Mouse (Mus musculus): ENCODE data around the gene Thtpa.

The Thtpa gene

DNA sequence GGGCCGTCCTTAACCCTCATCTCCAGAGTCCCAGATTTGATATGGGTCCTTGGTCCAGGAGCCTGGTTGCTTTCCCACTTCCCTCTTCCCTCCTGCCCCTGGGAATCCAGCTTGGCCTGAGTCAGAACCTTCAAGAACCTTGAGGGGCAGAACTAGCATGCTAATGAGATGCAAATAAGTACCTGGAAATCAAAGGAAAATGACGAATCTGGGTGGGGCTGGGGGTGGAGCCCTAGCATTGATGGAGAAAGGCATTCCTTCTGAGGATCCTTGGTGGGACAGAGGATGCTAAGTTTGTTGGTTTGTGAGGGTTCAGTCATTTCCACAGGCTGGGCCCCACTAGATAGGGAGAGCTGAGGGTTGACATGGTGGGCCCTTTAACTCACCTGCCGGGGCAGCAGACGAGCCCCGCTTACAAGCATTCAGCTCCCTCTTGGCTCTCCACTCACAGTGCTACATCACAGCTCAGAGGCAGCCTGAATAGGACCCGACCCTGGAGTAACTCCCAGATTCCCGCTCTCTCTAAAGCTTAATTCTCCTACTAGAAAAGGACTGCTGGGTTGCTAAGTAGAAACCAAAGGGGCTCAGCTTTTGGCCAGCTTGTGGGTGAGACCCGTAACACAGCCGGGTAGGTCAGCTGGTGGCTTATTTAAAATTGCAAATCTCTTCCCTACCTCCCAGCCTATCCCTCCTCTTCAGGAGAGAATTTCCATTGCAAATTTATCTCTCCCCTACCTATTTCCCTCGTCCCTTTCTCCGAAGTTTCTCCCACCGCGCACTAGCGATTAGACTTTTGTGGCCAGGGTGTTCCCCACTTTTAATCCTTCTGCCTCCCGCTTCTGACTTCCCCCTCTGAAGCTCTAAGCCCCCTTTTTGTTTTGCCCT is 16.9 kb upstream of the Thtpa start:
- DNase-seq (ENCODE audit: low read depth, low spot score): peak; percentile 97

DNA sequence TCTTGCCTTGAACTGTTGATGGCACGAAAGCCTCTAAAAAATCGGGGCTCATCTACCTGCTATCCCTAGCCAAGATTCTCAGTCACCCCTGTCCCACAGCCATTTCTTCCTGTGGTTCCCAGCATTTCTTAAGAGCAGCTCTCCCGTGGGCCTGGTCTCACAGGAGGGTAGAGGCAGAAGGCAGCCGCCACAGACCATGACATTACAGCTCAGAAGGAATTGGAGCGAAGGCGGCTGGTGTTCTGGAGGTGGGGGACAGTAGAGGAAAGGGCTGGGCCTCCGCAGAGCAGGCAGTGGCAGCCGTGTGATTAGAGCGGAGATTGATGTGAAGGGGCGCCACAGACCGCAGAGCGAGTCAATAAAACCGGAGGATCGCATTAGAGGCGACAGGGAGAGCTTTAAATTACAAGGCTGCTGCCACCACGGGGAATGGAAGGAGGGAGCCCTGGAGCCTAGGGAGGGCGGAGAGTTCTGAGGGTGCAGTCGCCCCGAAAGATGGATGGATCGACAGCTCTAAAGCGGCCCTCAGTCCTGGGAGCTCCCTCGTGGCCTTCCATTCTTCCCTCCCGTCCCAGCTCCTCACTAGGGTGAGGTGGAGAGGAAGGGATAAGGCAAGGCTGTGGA is 16.1 kb upstream of the Thtpa start:
- no peak for DNase-seq (ENCODE audit: low read depth, low spot score)

DNA sequence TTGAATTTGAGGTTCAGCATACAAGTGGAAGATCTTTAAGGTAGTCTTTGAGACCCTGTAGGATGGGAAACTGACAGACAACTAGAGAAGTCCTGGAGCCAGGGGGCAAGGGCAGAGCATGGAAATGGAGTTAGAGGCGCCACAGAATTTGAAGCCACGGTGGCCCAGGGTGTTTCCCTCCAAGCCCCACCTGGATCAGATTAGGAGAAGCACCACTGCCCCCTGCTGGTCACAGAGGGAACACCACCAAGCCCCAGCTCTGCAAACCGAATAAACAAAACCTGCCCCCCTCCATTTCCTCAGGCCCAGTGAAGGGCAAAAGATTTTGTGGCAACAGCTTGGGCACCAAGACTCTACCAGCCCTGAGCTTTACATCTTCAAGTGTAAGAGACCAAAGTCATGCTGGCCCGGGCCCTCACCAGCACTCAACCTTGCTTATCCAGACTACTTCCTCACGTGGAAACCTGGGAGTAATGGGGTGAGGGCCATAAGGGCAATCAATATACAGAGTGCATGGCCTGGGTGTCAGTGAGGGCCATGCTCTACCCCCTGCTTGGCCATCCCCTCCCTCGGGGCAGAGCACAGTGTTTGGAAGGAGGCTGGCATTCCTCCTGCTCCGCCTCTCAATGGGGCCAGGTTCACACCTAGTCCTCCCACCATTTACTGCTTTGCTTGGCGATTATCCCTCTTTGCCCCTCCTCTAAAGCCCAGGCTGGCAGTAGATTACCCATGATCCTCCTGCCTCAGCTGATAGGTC is 15.2 kb upstream of the Thtpa start:
- DNase-seq (ENCODE audit: low read depth, low spot score): peak; percentile 91

DNA sequence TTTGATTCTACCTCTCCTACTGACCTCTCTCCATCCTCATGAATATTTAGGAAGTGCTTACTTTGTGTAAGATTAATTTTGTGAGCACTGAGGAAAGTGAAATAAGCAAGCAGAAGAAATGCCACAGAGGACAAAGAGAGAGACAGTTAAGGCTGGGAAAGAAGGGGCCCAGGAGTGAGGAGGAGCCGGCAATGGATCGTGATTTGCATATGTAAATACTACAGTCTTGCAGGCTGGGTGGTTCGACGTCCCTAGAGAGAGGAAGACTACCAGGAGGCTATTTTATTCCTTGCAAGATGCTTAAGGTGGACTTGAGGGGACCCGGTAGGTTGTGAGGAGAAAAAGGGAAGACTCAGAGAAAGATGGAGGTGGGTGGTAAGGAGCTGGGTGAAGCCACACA is 13.5 kb upstream of the Thtpa start:
- no peak for DNase-seq (ENCODE audit: low read depth, low spot score)

DNA sequence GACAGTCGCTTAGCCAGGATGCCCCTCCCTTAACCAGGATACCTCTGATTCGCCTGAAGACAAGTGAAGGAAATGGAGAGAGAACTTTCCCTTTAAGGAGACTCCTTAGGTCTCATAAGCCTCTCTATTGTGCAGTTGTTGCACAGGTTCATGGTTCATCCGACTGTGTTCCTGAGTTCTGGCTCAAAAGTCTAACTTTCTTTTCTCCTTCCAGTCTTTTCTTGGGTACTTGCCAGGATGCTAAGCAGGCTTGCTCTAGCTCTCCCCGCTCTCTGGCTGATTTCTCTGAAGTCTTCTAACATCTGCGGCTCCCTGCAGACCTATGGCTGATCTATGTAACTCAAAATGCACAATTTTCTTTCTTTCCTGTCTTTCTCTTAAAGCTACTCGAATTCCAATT is 11.1 kb upstream of the Thtpa start:
- no peak for DNase-seq (ENCODE audit: low read depth, low spot score)

DNA sequence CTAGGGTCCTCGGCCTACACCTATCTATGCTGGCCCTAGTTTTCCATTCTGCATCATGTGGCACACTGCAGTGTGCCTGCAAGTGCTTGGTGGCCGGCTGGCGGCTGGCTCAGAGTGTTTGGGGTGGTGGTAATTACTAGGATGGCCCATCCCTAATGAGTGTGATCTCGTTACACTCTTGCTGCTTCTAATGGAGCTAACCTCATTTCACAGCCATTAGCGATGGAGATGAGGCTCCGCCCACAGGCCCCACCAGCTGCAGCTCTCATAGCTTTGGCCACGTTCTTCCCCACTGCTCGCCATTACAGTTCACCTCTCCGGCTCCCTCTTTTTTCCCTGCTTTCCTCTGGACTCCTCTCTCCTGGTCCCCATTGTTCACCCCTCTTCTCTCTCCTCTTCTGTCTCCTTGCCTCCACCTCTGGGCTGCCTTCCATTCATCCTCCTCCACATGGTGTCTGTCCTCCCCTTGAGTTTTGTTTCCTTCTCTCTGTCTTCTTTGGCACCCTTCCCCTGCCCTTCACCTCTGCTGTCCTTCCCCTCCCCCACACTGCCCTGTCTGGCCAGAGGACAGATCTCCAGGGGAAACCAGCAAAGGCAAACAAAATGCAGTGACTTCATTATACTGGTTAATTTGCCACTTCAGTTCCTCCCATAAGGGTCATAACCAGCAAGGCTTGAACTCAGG is 9.1 kb upstream of the Thtpa start:
- DNase-seq (ENCODE audit: low read depth, low spot score): no peak

DNA sequence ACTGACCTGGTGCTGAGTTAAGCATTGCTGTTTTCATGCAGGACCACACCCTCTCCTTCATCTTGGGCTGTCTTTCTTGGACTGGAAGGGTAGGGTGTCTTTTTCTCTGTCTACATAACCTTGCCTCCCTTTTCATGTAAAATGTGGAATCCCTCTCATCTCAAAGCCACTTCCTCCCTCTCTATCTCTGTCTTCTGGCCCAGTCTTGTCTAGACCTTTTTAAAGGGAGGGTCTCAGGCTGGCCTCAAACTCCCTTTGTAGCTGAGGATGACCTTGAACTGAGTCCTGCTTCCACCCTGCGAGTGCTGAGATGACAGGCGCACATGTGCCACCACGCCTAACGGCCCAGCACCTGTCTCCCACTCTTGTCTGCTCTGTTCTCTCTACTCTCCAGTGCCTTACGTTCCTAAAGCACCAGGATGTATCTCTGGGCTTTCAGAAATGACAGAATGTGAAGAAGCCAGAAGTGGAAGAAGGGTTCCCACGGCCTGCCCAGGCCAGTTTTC is 8.5 kb upstream of the Thtpa start:
- peak; percentile 100 for DNase-seq (ENCODE audit: low read depth, low spot score)

DNA sequence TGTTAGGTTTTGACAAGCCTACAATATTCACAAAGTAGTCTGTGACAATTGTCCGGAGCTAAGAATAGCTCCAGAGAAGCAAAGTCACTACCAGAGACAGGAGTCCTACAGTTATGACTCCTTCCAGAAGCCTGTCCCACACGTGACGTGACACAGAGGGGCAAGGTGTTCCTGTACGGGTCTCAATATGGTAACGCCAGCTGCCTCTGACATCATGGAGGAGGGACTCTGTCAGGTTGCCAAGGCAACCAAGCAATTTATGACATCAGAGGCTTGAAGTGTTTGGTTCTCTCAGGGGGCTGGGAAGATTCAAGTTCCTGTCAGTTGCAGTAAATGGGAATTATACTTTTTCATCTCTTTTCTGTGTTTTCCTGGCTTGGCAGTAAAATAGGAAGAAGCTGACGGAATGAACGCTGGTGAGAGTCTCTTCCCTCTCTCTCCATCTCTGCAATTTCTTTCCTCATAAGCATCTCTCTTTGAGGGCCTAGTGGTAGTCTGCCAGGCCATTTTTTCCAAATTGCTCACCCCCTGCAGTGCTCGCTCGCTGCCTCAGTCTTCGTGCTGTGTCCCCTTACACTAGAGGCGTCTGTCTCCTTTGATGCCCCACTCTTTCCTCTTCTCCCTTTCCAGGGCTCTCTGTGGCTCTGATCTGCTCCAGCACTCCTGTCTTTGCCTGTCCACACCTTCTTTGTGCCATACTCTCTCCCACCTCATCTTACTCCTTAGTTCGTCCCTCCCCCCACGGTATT is 5.2 kb upstream of the Thtpa start:
- DNase-seq (ENCODE audit: low read depth, low spot score): peak; percentile 82

DNA sequence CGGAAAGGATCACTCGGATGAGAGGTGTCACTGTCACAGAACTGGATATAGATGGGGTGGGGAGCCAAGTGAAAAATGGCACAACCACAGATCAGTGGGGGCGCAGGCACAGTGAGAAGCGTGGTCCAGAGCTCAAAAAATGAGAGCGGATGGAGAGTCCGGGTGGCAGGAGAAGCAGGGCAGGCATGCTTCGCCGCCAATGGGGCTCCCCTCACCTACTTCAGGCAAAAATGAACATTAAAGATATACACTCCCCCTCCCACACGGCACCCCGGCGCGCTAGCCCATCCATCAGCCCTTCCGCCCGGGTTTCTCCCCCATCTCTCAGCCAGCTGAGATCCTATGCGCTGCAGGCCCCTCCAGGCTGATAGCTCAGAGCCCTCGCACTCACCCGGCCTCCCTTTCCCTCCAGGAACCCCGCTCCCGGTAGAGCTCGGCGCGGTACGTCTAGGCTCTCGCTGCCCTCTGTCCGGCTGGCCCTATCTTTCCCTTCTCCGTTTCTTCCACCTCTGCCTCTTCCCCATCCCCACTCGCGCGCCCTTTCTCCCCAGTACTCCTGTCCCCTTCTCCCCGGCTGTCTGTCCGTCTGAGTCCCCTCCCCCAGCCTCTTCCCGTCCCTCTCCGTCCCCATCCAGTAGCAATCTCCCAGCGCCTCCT is 3.2 kb upstream of the Thtpa start:
- DNase-seq (ENCODE audit: low read depth, low spot score): no peak

DNA sequence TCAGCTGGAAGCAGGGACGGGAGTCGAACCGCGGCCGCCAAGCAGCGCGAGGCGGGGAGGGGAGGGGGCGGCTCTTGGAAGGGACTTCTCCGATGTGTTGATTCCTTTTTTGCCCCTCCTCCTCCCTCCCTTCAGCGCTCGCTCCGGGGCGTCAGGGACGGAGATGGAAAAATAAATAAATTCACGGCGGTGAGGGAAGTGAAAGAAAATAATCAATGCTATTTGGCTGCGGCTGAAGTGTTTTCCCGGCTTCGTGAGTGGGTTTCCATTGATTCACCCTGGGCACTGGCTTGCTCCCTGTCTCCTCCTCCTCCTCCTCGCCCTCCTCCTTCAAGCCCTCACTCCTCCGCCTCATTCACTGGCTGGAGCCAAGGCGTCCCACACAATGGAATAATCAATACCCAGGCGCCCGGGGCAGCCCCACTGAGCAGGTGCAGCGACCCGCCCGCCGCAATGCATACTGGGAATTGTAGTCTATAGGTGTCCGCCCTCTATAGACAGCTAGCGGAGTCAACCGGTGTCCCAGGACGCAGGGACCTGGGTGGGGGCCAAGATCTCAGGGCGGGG is 2.5 kb upstream of the Thtpa start, which contains the start of gene Zfhx2:
Gene Zfhx2, minus strand, starts transcription at position 314 of the 567 bp plus-strand sequence.
- peak; percentile 99 for DNase-seq (ENCODE audit: low read depth, low spot score)

DNA sequence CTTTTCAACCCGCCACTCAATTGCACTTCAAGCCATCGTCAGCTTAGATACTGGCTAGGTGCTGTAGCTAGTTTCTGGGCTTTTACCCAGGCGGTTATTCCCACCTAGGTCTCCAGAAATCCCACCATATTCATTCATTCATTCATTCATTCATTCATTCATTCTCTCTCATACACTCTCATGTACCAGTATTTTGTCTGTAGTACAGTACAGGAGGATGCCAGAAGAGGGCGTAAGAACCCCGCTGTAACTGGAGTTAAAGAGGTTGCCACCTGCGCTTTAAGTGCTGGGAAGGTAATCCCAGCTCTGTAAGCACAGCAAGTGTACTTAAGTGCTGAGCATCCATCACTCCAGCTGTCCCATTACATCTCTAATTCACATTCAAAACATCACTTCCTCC is 657 bp upstream of the Thtpa start:
- DNase-seq (ENCODE audit: low read depth, low spot score): peak; percentile 88

DNA sequence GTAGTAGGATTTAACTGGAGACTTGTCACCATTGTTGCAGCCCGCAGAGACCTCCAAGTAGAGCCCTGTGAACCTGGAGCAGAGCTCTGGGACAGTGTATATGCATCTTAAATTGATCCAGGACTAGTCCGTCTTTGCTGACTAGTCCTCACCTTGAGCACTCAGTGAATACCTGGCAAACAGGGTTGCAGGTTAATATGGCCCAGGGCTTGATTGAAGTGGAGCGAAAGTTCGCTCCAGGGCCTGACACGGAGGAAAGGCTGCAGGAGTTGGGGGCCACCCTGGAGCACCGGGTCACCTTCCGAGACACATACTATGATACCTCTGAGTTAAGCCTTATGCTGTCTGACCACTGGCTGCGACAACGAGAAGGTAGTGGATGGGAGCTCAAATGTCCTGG is 679 bp downstream of the Thtpa start:
- DNase-seq (ENCODE audit: low read depth, low spot score): no peak

DNA sequence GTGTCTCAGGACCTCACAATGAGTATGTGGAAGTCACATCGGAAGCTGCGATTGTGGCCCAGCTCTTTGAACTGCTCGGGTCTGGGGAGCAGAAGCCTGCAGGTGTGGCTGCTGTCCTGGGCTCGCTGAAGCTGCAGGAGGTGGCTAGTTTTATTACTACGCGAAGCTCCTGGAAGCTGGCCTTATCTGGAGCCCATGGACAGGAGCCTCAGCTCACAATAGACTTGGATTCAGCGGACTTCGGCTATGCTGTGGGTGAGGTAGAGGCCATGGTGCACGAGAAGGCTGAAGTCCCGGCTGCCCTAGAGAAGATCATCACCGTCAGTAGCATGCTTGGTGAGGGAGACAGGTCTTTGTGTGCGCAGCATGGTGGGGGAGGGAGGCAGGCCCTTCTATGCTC is 1.1 kb downstream of the Thtpa start:
- DNase-seq (ENCODE audit: low read depth, low spot score): no peak

DNA sequence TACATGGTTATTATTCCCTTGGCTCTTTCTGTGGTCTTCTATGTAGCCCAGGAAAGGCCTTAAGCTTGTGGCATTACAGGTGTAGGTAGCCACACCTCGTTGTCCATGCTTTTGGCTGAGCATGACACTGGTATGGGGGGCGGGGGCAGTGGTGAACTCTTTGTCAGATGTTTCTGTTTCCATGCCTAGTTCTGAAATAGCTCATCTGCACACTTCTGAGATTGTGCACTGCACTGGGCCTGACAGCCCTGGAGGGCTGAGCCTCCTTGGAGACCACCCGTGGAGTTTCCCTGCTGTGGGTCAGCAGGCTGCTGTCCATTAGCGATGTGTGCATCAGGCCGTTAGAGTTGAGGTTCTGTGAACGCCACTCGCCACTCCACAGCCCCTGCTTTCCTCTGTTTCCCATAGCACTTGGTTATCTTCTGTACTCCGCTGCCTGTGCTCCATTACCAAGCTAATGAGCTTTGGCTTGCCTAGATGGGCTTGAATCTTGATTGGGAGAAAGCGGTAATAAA is 2.0 kb downstream of the Thtpa start:
- no peak for DNase-seq (ENCODE audit: low read depth, low spot score)

DNA sequence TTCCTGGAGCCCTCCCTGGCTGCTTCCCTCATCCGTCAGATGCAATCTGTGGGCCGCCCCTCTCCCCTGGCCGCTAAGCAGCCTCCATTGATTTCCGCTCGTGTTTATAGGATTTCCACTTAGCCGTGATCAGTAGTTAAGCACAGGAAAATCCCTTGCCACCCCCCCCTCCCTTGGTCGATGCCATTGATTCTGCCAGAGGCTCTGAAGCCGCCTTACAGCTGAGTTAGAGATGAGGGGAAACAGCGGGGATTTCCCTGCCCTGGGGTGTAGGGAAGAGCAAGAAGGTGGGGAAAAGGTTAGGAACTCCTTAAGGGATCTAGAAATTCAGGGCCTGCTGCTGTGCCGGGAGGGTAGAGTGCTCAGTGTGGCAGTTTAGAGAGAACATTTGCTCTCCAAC is 3.1 kb downstream of the Thtpa start:
- DNase-seq (ENCODE audit: low read depth, low spot score): no peak

DNA sequence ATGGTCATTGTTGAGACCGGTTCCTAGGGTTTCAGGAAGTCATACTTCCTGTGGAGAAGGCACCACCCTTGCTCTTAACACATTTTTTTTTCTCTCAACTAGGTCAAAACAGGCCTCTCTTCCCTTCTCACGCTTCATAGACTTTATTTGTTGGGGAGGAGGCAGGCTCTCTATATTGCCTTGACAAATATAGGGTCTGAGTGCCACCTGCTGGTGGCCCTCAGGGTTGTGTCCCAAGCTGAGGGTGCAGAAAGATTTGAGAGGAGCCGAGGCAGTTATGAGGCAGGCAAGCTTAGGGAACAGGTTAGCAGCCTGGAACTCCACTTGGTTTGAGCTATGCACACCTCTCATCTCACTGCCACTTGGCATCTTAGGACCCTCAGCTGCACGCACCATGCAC is 3.5 kb downstream of the Thtpa start:
- peak; percentile 86 for DNase-seq (ENCODE audit: low read depth, low spot score)

DNA sequence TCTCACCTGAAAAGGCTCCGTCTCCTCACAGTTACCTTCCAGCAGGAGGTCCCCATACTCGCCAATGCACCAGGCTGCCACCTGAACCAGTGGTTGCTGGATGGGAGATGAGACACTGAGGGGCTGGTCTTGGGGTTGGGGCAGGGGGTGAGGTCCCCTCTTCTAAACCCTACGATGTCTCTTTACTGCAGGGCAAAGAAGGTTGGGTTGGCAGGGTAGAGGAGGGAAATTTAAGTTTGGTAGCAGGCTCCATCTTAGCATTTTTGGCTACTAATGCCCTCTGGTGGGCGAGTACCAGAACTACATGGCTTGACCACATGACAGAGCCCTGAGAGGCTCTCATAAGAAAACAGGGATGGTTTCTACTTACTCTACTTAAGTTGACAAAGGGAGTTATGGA is 7.0 kb downstream of the Thtpa start:
- DNase-seq (ENCODE audit: low read depth, low spot score): peak; percentile 75

DNA sequence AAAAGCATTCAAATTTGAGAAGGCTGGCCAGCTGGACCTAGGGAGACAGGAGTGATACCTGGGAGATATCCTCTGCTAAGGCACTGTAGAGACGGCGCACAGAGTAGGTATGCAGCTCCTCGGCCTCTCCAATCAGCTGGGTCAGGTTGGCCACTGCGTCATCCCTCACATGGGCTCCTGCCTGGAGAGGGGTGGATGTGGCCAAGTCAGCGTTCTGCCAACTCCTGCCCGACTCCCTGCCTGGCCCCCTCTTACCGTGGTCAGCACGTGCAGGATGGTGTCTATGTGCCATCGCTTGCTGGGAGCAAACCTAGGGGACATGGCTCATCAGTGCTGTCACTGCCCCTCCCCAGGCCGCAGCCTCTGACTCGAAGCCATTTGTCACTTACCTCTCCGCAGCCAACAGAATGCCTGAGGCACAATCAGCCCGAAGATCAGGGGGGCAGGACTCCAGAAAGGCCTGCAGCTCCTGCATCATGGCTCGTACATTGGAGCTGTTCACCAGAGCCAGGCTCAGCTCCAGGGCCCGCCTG is 7.7 kb downstream of the Thtpa start:
- no peak for DNase-seq (ENCODE audit: low read depth, low spot score)

DNA sequence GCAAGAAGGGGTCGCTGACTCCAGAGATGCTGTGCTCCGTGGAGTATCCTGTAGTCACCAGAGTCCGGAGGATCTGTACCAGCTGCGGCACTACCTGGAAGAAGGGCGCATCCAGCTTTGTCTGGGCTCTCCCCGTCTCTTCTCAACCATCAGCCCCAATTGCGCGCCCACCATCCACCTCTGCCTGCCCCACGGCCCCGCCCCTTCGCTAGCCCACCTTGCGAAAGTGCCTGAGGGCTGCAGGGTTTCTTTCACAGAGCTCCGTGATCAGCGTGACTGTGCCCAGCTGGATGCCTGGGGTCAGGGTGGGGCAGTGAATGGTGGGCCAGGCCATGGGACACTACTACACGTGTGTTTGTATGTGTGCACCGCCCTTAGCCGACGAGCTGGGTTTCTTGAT is 9.8 kb downstream of the Thtpa start:
- no peak for DNase-seq (ENCODE audit: low read depth, low spot score)

DNA sequence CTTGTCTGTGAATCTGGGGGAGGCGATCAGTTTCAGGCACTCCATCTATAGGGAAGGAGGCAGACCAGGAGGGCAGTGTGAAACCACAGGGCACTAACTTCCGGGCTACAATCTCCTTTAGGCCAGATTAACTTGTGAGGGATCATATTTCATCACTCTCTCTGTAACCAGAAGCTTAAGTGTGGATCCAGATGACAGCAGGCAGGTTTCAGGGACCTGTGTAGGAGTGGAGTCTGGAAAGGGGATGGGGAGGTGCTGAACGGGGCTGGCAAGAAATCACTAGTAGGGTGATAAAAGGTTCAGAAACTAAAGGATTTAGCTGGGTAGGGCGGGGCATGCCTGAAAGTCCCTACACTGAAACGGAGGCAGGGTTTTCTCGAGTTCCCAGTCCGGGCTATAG is 10.8 kb downstream of the Thtpa start:
- DNase-seq (ENCODE audit: low read depth, low spot score): no peak
